Mouse (Mus musculus) myocyte (in vitro differentiated cells): Measurements from ENCODE around the gene Cel. TPM values are rescaled to one million over a fixed set of nuclear protein-coding genes. Genes with fewer than 3 reads are reported as not detected.

Experiments
- H3K27me3 ChIP-seq: one replicate; pipeline ENCODE4 v1.6.1; 2011; ENCODE audit not compliant: control insufficient read depth, insufficient read depth, insufficient read length
- H3K36me3 ChIP-seq: one replicate; pipeline ENCODE4 v1.6.1; 2011; ENCODE audit not compliant: control insufficient read depth, insufficient read depth
- H3K4me2 ChIP-seq: one replicate; pipeline ENCODE4 v1.6.1; 2011; ENCODE audit warnings: low read depth, control low read depth
- H3K4me3 ChIP-seq: one replicate; pipeline ENCODE4 v1.5.1; 2011; ENCODE audit warnings: mild to moderate bottlenecking, control low read depth, moderate library complexity
- H3K79me2 ChIP-seq: one replicate; pipeline ENCODE4 v1.6.1; 2011; ENCODE audit not compliant: control insufficient read depth, insufficient read depth
- H3ac ChIP-seq: one replicate; pipeline ENCODE4 v1.6.1; 2011; ENCODE audit not compliant: control insufficient read depth, insufficient read length
- CEBPB ChIP-seq: IDR thresholded peaks from 2 replicates; pipeline ENCODE4 v1.6.1; 2011; ENCODE audit warnings: mild to moderate bottlenecking, moderate library complexity; ENCODE audit not compliant: poor library complexity, insufficient read depth, severe bottlenecking
- E2F4 ChIP-seq: IDR thresholded peaks from one replicate; pipeline ENCODE4 v1.6.1; 2011; ENCODE audit warnings: mild to moderate bottlenecking, control low read depth, moderate library complexity; ENCODE audit not compliant: insufficient read depth
- MAX ChIP-seq: IDR thresholded peaks from one replicate; pipeline ENCODE4 v1.6.1; 2011; ENCODE audit warnings: low read depth, mild to moderate bottlenecking, control low read depth
- MYOD1 ChIP-seq, 3 experiments: IDR thresholded peaks; one replicate each; pipeline ENCODE4 v1.6.1; 2011; ENCODE audit warnings: control low read depth in 2 of 3, low read depth in 2 of 3, mild to moderate bottlenecking in 2 of 3, moderate library complexity in 1 of 3; ENCODE audit not compliant: insufficient read length in 2 of 3, control insufficient read depth in 1 of 3
- MYOG ChIP-seq, 3 experiments: IDR thresholded peaks; one replicate each; pipeline ENCODE4 v1.6.1; 2011; ENCODE audit warnings: control low read depth in 2 of 3, low read depth in 2 of 3, mild to moderate bottlenecking in 2 of 3; ENCODE audit not compliant: insufficient read length in 2 of 3, control insufficient read depth in 1 of 3, insufficient read depth in 1 of 3
- POLR2A ChIP-seq: IDR thresholded peaks from one replicate; pipeline ENCODE4 v1.6.1; 2011; ENCODE audit warnings: low read depth, mild to moderate bottlenecking, control low read depth, moderate library complexity; ENCODE audit not compliant: insufficient read length
- POLR2AphosphoS2 ChIP-seq: IDR thresholded peaks from one replicate; pipeline ENCODE4 v1.6.1; 2011; ENCODE audit warnings: low read depth, control low read depth; ENCODE audit not compliant: insufficient read length
- REST ChIP-seq: IDR thresholded peaks from one replicate; pipeline ENCODE4 v1.6.1; 2011; ENCODE audit warnings: mild to moderate bottlenecking, control low read depth, moderate library complexity; ENCODE audit not compliant: insufficient read depth, insufficient read length
- SRF ChIP-seq: IDR thresholded peaks from one replicate; pipeline ENCODE4 v1.6.1; 2011; ENCODE audit warnings: low read depth; ENCODE audit not compliant: control insufficient read depth, insufficient read length
- TCF12 ChIP-seq: IDR thresholded peaks from one replicate; pipeline ENCODE4 v1.6.1; 2011; ENCODE audit warnings: mild to moderate bottlenecking, control low read depth; ENCODE audit not compliant: poor library complexity, insufficient read depth, severe bottlenecking
- TCF3 ChIP-seq: IDR thresholded peaks from one replicate; pipeline ENCODE4 v1.6.1; 2011; ENCODE audit warnings: low read depth, control low read depth; ENCODE audit not compliant: insufficient read length
- USF1 ChIP-seq: IDR thresholded peaks from one replicate; pipeline ENCODE4 v1.6.1; 2011; ENCODE audit warnings: low read depth, mild to moderate bottlenecking, control low read depth, moderate library complexity
- polyA plus RNA-seq: library from polyadenylated mRNA; unstranded; fragments of >200 nt; fragmentation: generic; extraction: Trizol; gene quantifications from one replicate; pipeline ENCODE4 v1.2.1, GENCODE M21; 2012; ENCODE audit warnings: missing spikeins

Cel gene
- polyA plus RNA-seq, 1 experiment = not detected

GRCm38 (mm10) chr2:28609851-28610250 lies 46.6 kb upstream of the Cel start:
- H3K36me3 ChIP-seq = no peaks in the 10 kb centered on the region
- H3K4me3 ChIP-seq = no peak overlapping the region
- H3K4me2 ChIP-seq = no peak overlapping the region
- no peak overlapping the region for H3ac ChIP-seq
- no peaks in the 10 kb centered on the region for H3K79me2 ChIP-seq
- no peak for TF ChIP-seq REST
- no peak for TF ChIP-seq E2F4
- no peak for TF ChIP-seq TCF3
- no peak for TF ChIP-seq POLR2A
- no peak for TF ChIP-seq TCF12
- no peak for TF ChIP-seq CEBPB
- TF ChIP-seq POLR2AphosphoS2 = no peak
- no peak for TF ChIP-seq MAX
- TF ChIP-seq SRF = no peak
- no peak for TF ChIP-seq USF1
- TF ChIP-seq MYOG (IDR thresholded peaks at IDR 0.05; ENCODE audit: control insufficient read depth in 1 of 3, insufficient read depth in 1 of 3, insufficient read length in 2 of 3, low read depth in 2 of 3) = no peak
- TF ChIP-seq MYOD1 (IDR thresholded peaks at IDR 0.05; ENCODE audit: control insufficient read depth in 1 of 3, insufficient read length in 2 of 3, low read depth in 2 of 3) = no peak
- peaks cover 10% of the 10 kb centered on the region for H3K27me3 ChIP-seq

- Histone ChIP-seq H3K4me2 (no peak overlapping the region), H3K27me3 (no peaks in the 10 kb centered on the region), H3K79me2 (no peaks in the 10 kb centered on the region), H3K4me3 (no peak overlapping the region), H3ac (no peak overlapping the region), H3K36me3 (no peaks in the 10 kb centered on the region)
- TF ChIP-seq TCF3 = no peak
- TF ChIP-seq SRF = no peak
- no peak for TF ChIP-seq REST
- no peak for TF ChIP-seq MYOG (IDR thresholded peaks at IDR 0.05; ENCODE audit: control insufficient read depth in 1 of 3, insufficient read depth in 1 of 3, insufficient read length in 2 of 3, low read depth in 2 of 3)
- TF ChIP-seq TCF12 = no peak
- TF ChIP-seq MYOD1 (IDR thresholded peaks at IDR 0.05; ENCODE audit: control insufficient read depth in 1 of 3, insufficient read length in 2 of 3, low read depth in 2 of 3) = no peak
Observed at GRCm38 (mm10) chr2:28607341-28608165, 44.4 kb upstream of the Cel start.

- H3K79me2 ChIP-seq = no peaks in the 10 kb centered on the region
- no peak for TF ChIP-seq TCF12
- no peak for TF ChIP-seq POLR2A
- TF ChIP-seq USF1 = no peak
- no peak for TF ChIP-seq E2F4
- no peak for TF ChIP-seq MYOG (IDR thresholded peaks at IDR 0.05; ENCODE audit: control insufficient read depth in 1 of 3, insufficient read depth in 1 of 3, insufficient read length in 2 of 3, low read depth in 2 of 3)
- no peak for TF ChIP-seq CEBPB
- TF ChIP-seq MYOD1 (IDR thresholded peaks at IDR 0.05; ENCODE audit: control insufficient read depth in 1 of 3, insufficient read length in 2 of 3, low read depth in 2 of 3) = no peak
- no peak for TF ChIP-seq POLR2AphosphoS2
- no peak for TF ChIP-seq REST
- TF ChIP-seq TCF3 = no peak
- no peak for TF ChIP-seq SRF
- no peak for TF ChIP-seq MAX
- no peaks in the 10 kb centered on the region for H3K27me3 ChIP-seq
Observed at GRCm38 (mm10) chr2:28606601-28607340, 43.6 kb upstream of the Cel start.

GRCm38 (mm10) chr2:28605789-28606541 lies 42.8 kb upstream of the Cel start:
- H3K79me2 ChIP-seq = no peaks in the 10 kb centered on the region
- no peaks in the 10 kb centered on the region for H3K27me3 ChIP-seq
- no peak overlapping the region for H3K4me2 ChIP-seq
- H3K4me3 ChIP-seq = no peak overlapping the region
- H3ac ChIP-seq = no peak overlapping the region
- TF ChIP-seq POLR2AphosphoS2 (no peak), POLR2A (no peak), E2F4 (no peak), REST (no peak), MYOG (IDR thresholded peaks at IDR 0.05; ENCODE audit: control insufficient read depth in 1 of 3, insufficient read depth in 1 of 3, insufficient read length in 2 of 3, low read depth in 2 of 3) (no peak), MAX (no peak), SRF (no peak)
- H3K36me3 ChIP-seq = no peaks in the 10 kb centered on the region

More at GRCm38 (mm10) chr2:28606601-28607340, 43.6 kb upstream of the Cel start:
- Histone ChIP-seq H3K36me3 (no peaks in the 10 kb centered on the region), H3K4me3 (no peak overlapping the region), H3ac (no peak overlapping the region), H3K4me2 (no peak overlapping the region)
